Mouse (Mus musculus) kidney, adult 2 months (tissue): ENCODE results near the gene Peg3. TPM values are rescaled to one million over a fixed set of nuclear protein-coding genes. Genes with fewer than 3 reads are reported as not detected.
A peak's percentile ranks its signal among the peaks of the same experiment; 100 is the strongest.

Source experiments
- DNase-seq: peaks from one replicate; pipeline ENCODE4 v3.0.0; 2021
- H3K27ac ChIP-seq: fragments of 200-500 bp; 2 replicates; pipeline ENCODE4 v1.5.1; 2012; ENCODE audit warnings: low read depth, low read length, control low read depth, inconsistent platforms; ENCODE audit not compliant: insufficient read depth
- H3K27me3 ChIP-seq: fragments of 200-500 bp; replicated peaks from 2 replicates; pipeline ENCODE4 v1.6.1; 2012; ENCODE audit warnings: mild to moderate bottlenecking, moderate library complexity, low read length, inconsistent platforms; ENCODE audit not compliant: control insufficient read depth, insufficient read depth
- H3K36me3 ChIP-seq: fragments of 200-500 bp; 2 replicates; pipeline ENCODE4 v1.6.1; 2012; ENCODE audit warnings: mild to moderate bottlenecking, moderate library complexity, low read length, inconsistent platforms; ENCODE audit not compliant: control insufficient read depth, insufficient read depth
- H3K4me1 ChIP-seq: fragments of 200-500 bp; 2 replicates; pipeline ENCODE4 v1.6.1; 2011; ENCODE audit warnings: low read length; ENCODE audit not compliant: control insufficient read depth, insufficient read depth
- H3K4me3 ChIP-seq: fragments of 200-500 bp; 2 replicates; pipeline ENCODE4 v1.5.1; 2011; ENCODE audit warnings: mild to moderate bottlenecking, low read depth, low read length, control low read depth; ENCODE audit not compliant: insufficient read depth
- CTCF ChIP-seq: fragments of 200-500 bp; conservative IDR thresholded peaks from 2 replicates; pipeline ENCODE4 v1.5.1; 2011; ENCODE audit warnings: low read depth, mild to moderate bottlenecking, control low read depth, low read length, moderate library complexity, mixed read lengths; ENCODE audit not compliant: insufficient read depth, insufficient read length
- POLR2A ChIP-seq: fragments of 200-500 bp; IDR thresholded peaks from one replicate; pipeline ENCODE4 v1.6.1; 2011; ENCODE audit warnings: low read depth, low read length, control low read depth
- WGBS: fragments of 180-500 bp; shearing (Covaris S2); methylation state at CpG from one replicate; pipeline ENCODE4 v1.1.7; 2018; 5-methylcytosine and 5-hydroxymethylcytosine counted together
- polyA plus RNA-seq: library from polyadenylated mRNA; depleted of rRNA; stranded (reverse); fragments of >200 nt; gene quantifications from 2 replicates; pipeline ENCODE4 v1.2.3, GENCODE M21; 2012

The Peg3 gene
- polyA plus RNA-seq, 1 experiment = 5.6 TPM

DNA sequence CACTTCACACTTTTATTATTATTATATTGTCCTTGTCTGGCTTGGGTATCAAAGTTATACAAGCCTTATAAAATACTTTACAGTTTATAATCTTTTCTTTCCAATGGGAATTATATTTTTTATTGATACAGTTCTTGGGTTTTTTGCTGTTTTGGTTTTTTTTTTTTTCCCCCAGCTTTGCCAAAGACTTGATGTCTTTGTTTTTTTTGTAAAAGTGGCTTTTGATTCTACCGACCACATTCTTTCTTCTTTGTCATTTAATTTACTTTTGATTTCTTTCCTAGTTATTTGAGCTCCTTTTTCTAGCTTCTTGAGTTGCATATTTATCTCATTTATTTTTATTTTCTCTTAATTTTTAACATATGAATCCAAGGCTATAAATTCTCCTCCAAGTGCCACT is 5.8 kb upstream of the Peg3 start:
- WGBS = 78% methylated on average over 1 of the region's 1 CpGs
- no peak for TF ChIP-seq CTCF
- no peak for TF ChIP-seq POLR2A
- Histone ChIP-seq H3K4me3 (no peak overlapping the region), H3K27ac (no peak overlapping the region), H3K4me1 (no peaks in the 10 kb centered on the region), H3K27me3 (no peaks in the 10 kb centered on the region), H3K36me3 (no peaks in the 10 kb centered on the region)
- no peak for DNase-seq

GRCm38 (mm10) chr7:6731930-6732329 is 1.7 kb upstream of the Peg3 start:
- Histone ChIP-seq H3K27me3 (no peaks in the 10 kb centered on the region), H3K27ac (no peak overlapping the region), H3K4me3 (no peak overlapping the region), H3K36me3 (no peaks in the 10 kb centered on the region), H3K4me1 (no peaks in the 10 kb centered on the region)
- 68% methylated on average over 4 of the region's 4 CpGs for WGBS
- no peak for DNase-seq
- TF ChIP-seq POLR2A = no peak
- TF ChIP-seq CTCF = no peak

- Histone ChIP-seq H3K4me3 (no peak overlapping the region), H3K4me1 (no peaks in the 10 kb centered on the region), H3K27me3 (no peaks in the 10 kb centered on the region), H3K27ac (no peak overlapping the region), H3K36me3 (no peaks in the 10 kb centered on the region)
- no peak for DNase-seq
- WGBS = 48% methylated on average over 3 of the region's 3 CpGs
- TF ChIP-seq POLR2A = no peak
- no peak for TF ChIP-seq CTCF
Observed at GRCm38 (mm10) chr7:6731373-6731772, 1.1 kb upstream of the Peg3 start.

GRCm38 (mm10) chr7:6730801-6731200 is 570 bp upstream of the Peg3 start:
- WGBS = 48% methylated on average over 15 of the region's 15 CpGs
- peak overlapping the region; percentile 18; the same call in 1 of the 2 replicates for H3K4me3 ChIP-seq
- no peak for TF ChIP-seq CTCF
- no peak for TF ChIP-seq POLR2A

GRCm38 (mm10) chr7:6729061-6729817 is 992 bp downstream of the Peg3 start:
- peak; percentile 98 for DNase-seq
- no peaks in the 10 kb centered on the region for H3K36me3 ChIP-seq
- peak overlapping the region; percentile 74 for H3K27ac ChIP-seq
- TF ChIP-seq CTCF (peak; percentile 20; the same call in 1 of the 2 replicates), POLR2A (no peak)
- peak overlapping the region; percentile 68 for H3K4me3 ChIP-seq
- H3K4me1 ChIP-seq = no peaks in the 10 kb centered on the region
- no peaks in the 10 kb centered on the region for H3K27me3 ChIP-seq
- WGBS = 41% methylated on average over 37 of the region's 37 CpGs

More at GRCm38 (mm10) chr7:6730801-6731200, 570 bp upstream of the Peg3 start:
- H3K4me1 ChIP-seq = no peaks in the 10 kb centered on the region
- no peak for DNase-seq
- no peak overlapping the region for H3K27ac ChIP-seq
- H3K27me3 ChIP-seq = no peaks in the 10 kb centered on the region
- no peaks in the 10 kb centered on the region for H3K36me3 ChIP-seq

GRCm38 (mm10) chr7:6728263-6728931 is 1.8 kb downstream of the Peg3 start:
- H3K4me1 ChIP-seq = no peaks in the 10 kb centered on the region
- TF ChIP-seq POLR2A (no peak), CTCF (no peak)
- no peaks in the 10 kb centered on the region for H3K27me3 ChIP-seq
- H3K4me3 ChIP-seq = peak overlapping the region; percentile 68
- peak; percentile 94 for DNase-seq
- H3K27ac ChIP-seq = peak overlapping the region; percentile 92
- 45% methylated on average over 19 of the region's 19 CpGs for WGBS
- H3K36me3 ChIP-seq = no peaks in the 10 kb centered on the region
